Mouse (Mus musculus) layer of hippocampus, postnatal 10 days (tissue): ENCODE results near the gene Trim3. TPM values are rescaled to one million over a fixed set of nuclear protein-coding genes. Genes with fewer than 3 reads are reported as not detected.

Experiments
- DNase-seq, 2 experiments: peaks; one replicate each; pipeline ENCODE4 v3.0.0; 2021; ENCODE audit warnings: low spot score in 2 of 2
- long read RNA-seq: library from polyadenylated mRNA; stranded (forward); transcript quantifications from one replicate; pipeline ENCODE4 v2.0.0, GENCODE M21; 2023
- total RNA-seq, 2 experiments: library from RNA; stranded (reverse); gene quantifications; 2 replicates each; pipeline ENCODE4 v1.2.3; 2021

The Trim3 gene
- total RNA-seq = 100 to 1,000 TPM; 138 to 143 TPM
- long read RNA-seq, transcript Trim3-201 (12 exons, 3,016 nt) = minor isoform, 18 of 103 reads
- long read RNA-seq, transcript Trim3-202 (12 exons, 2,841 nt) = major isoform, 22 of 103 reads
- long read RNA-seq, partial matches to known transcripts = 31 of 103 reads
- long read RNA-seq, other reads (novel, unspliced or antisense) = 26 of 103 reads

DNA sequence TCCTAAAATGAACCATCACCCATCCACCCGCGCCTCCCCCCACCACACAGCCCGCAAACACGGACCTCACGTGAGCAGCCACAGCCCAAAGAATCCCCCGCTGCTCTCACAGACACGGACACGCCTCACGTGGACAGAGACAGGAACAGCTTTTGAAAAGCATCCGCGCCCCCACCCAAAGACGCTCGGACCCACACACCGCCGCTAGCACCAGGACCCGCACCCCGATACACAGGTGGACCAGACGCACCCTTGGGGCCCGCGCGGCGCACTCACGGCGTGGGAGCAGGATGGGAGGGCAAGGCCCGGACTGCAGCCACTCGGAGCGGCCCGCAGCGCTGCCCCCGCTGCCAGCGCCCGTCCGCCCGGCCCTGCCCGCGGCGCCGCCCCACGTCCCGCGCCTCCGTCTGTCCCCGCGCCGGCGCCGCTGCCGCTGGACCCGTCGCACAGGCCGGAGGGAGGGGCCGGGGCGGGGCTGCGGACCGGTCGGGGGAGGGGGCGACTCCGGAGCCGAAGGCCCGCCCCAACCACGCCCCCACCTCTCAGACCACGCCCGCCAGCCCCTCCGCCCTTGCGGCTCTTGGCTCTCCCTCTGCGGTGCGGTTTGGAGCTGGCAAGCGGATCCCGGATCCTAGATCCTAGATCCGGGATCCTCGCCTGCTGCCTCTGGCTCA lies at the start of gene Trim3:
TSS of gene Trim3 (minus strand) at position 445 of the 674 bp plus-strand sequence.
- peak; percentile 90 to 93 for DNase-seq

DNA sequence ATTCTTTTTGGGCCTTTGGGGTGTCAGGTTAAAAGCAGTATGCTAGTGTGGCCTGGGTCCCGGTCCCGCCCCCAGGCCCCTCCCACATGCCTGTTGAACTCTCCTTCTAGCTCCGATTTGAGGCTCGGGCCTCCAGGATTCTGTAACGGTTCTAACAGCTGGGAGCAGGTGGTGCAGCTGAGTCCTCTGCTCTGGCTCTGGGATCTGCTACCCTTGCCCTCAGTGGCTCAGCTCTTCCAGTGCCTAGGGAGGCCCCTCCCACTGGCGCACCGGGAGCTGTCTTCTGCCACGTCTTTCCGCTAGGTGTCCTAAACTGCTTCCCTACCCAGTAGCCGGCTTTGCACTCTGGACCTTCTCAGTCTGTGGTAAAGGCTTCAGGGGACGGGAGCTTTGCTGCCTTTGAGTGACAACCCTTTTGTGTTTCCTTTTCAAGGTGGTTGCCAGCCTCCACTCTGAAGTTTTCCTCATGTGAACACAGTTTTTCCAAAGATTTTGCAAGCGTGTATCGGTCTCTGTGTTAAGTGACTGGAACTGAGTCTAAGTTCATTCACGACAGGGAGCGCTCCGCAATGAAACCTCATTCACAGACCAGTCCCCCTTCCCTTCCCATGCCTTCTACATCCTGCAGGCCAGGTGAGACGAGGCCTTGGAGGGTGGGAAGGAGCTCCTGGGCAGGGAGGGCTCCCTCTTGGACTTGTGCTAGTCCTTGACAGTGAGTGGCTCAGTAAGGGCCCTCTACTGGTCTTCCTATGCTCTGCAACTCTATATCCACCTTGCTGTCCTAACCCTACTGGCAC lies 17.5 kb upstream of the Trim3 start, which contains the start of gene Dnhd1:
TSS of gene Dnhd1 (plus strand) at position 189 of the 797 bp plus-strand sequence.
- peak; percentile 39 to 63 for DNase-seq

DNA sequence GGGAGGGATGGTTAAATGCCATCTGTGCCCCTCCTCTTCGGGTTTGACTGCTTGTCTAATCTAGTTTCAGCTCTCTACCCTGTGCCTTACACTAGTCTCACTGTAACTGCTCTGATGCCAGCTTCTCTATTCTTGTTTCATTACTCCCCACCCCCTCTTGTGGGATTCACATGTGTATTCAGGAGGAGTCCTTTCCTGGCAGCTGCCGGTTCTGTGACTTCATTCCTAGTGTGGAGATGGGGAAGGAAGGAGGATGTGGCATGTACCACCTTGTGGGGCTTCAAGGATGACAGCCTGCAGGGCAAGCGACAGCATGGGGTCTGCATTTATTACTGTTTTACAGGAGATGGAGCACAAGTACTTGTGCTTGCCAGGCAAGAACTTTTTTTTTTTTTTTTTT lies 8.6 kb upstream of the Trim3 start:
- no peak for DNase-seq

DNA sequence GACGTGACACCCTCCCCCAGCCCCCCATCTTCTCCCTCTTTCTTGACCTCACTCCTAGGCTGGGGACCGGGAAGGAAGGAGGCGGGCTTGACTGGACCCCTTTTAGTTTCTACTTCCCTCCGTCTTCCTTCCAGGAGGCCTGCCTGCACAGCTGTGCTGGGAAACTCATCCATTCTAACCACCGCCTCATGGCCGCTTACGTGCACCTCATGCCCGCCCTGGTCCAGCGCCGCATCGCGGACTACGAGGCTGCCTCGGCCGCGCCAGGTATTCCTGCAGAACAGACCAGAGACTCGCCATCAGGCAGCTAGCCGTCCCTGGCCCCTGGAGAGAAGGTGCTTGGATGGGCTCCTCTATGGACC lies 7.5 kb upstream of the Trim3 start:
- peak in 1 of 2 experiments; percentile 59 for DNase-seq

DNA sequence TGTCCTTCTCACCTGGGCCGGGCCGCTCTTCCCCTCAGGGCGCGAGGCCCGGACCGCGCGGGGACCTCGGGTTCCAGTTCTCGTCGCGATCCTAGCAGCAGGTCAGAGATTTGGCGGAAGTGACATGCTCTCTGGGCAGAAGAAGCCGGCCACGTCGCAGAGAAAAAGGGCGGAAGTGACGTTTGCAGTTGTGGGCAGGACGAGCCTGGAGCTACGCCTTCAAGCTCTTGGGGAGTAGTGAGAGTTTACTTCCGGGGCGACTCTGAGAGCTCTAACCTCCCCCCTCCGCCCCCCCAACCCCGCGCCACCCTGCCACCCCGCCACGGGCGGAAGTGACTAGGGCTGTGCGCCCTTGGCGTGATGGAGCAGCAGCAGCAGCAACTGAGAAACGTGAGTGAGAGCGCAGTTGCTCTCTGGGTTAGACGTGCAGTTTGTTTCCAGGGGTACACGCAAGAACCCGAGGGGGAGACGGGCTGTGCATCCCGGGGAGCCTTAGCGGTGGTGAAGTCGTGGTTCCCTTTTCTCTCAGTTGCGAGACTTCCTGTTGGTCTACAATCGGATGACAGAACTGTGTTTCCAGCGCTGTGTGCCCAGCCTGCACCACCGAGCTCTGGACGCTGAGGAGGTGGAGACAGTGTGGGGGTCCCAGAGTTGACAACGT lies 7.0 kb upstream of the Trim3 start, which contains the start of the genes Arfip2 and Gm45799:
TSS of gene Arfip2 (minus strand) at position 184 of the 661 bp plus-strand sequence.
TSS of gene Gm45799 (plus strand) at position 320 of the 661 bp plus-strand sequence.
- DNase-seq = peak; percentile 95 to 96

DNA sequence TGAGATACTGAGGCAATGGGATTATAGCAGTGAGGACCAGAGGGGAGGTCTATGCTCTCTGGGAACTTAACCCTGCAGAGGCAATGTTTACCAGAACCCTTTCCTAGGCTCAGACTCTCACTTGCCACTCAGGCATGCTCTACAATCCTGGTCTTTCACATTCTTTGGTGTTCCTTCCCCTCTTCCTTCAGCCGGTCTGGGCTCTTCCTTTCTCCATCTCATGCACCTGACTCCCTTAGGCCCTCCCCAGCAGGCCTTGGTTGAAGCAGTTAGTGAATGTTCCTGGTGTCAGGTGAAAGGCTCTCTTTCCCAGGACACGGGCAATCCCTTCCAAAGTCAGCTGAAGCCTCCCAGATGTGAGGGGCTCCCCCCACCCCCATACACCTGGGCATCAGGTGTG lies 6.4 kb upstream of the Trim3 start, which contains the start of gene Timm10b:
TSS of gene Timm10b (plus strand) at position 301 of the 400 bp plus-strand sequence.
- no peak for DNase-seq

DNA sequence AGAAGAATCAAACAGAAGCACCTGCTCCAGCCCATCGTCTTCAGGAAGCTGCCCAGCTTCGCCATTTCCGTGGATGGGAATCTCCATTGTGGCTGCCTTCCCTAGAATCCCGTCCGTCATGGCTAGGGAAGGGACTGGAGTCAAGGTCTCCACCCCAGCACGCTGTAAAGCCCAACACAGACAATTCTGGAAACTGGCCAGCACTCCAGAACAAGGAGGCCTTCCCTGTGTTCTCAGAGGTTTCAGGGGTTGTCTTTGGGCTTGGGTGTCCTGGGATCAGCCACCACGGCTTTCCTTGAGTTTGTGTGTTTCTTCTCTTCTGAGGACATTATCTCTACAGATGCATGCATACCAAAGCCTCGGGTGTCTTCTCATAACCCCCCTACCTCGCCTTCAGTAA lies 5.9 kb upstream of the Trim3 start:
- DNase-seq = no peak

DNA sequence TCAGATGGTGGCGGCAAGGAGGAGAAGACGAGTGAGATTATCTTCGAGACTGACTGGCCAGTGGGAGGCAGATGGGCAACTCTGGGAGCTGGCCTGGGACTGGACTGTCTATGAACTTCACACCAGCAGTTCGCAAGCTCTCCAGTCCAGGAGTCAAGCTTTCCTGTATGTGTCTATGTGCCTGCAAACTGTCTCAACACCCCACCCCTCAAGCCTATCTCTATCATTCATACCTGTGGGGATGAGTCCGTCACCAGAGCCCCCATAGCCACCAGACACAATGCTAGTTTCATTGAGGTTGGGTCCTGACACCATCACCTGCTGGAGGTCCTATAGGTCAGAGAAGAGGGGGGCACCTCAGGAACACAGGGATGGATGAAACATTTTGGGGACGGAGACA lies 5.4 kb upstream of the Trim3 start:
- no peak for DNase-seq

DNA sequence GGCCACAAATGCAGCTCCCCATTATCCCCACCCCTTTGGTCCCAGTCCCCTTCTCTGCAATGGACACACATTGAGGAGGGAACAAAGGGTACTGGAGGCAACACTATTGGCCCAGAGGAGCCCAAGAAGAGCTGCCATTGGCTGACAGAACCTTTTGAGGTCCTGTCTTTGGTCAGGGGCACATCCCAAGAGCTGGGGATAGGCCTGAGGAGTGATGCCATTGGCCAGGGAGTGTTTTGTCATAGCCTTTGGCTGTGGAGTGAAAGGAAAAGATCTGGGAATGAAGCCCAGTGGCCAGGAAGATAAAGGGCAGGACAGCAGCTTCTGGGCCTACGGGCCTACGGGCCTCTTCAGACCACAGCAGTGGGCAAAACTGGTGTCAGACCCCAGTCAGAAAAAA lies 2.4 kb upstream of the Trim3 start:
- no peak for DNase-seq

DNA sequence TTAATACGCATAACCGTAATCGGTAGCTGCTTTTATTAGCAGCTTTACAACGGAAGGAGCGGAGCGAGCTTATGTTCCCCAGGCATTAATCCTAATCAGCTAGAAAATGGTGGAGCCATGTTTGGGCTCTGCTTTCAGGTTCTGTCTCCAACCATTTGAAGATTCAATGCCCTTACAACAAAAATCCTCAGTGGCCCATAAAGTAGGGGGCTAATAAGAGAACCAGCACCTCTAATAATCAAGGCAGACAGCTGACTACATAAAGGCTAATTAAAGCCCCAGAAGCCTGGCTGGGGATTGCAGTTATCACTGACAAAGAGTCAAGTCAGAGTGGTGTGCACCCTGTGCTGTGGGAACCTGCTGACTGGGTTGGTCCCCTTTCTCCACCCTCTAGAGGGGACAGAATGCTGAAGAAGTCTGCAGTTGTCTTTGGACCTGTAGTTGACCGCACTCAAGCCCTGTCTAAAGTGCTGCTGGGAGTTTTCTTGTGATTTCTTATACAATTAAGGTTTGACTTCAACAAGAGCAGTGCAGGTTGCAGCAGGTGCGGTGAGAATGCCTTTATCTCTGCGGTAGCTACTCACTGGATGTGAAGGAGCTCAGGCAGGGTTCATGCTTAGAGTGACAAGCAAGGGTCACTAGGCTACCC lies 1.0 kb upstream of the Trim3 start:
- DNase-seq = no peak

DNA sequence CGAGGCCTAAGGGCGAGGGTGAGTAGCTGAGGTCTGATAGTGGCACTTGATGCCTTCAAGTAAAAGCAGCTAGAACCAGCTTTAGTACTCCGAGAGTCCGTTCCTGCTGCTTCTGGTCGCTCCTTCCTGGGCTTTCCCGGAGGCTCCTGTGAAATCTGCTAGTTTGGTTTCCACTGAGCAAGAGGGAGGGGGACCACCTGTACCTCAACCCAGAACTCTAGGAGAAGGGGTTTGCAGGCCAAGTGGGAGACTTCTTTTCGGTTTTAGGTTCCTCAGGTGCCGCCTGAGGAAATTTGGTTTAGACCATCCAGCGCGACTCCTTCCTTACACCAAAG lies 397 bp upstream of the Trim3 start:
- DNase-seq = no peak

DNA sequence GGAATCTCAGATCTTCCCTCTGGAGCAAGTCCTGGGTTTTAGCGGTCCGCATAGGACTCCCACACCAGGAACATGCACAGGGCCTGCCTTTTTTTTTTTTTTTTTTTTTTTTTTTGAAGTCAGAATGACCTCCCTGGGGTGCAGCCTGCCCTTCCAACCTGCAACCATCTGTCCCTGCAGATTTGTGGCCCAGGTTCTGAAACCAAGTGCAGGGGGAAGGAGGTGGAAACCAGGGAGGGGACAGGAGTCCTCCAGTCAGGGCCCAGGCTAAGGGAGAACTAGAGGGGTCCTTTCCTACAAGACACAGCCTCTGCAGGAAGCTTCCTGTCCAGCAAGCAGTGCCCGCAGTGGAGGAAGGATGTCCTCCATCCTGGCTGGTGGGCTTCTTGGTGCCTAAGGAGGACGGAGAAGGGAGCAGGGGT lies 809 bp downstream of the Trim3 start:
- DNase-seq = no peak

DNA sequence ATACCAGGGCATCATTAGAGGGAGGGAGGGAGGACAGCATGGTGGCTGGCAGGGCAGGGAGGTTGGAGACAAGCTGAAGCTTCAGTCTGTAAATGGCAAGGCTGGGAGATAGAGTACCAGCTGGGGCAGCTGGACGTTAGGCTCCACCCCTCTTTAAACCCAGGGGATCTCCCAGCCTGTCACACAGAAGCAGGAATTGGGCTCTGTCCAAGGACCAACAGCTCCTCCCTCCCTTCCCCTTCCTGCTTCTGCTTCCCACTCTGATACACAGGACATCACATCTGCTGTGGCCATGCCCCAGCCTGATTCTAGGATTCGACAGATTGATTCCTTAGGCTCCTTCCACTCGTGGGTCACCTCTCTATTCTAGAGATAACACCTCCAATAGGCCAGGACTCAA lies 4.7 kb downstream of the Trim3 start:
- no peak for DNase-seq

DNA sequence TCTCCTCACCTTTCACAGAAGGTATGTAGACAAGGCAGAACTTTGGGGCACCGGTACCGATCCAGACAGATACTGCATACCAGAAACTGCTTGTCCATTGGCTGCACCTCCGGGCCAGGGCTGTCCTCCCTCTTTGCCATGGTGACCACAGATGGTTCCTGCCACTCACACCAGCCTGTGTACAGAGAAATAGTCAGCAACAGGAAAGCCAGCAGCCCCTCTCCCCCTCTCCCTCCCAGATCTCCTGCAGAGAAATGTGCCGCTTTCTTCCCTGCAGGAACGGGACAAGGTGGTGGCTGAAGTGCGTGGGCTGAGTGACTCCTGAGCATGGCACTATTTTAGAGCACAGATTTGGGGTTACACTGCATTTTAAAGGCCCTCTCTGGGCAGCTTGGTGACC lies 8.0 kb downstream of the Trim3 start:
- no peak for DNase-seq

DNA sequence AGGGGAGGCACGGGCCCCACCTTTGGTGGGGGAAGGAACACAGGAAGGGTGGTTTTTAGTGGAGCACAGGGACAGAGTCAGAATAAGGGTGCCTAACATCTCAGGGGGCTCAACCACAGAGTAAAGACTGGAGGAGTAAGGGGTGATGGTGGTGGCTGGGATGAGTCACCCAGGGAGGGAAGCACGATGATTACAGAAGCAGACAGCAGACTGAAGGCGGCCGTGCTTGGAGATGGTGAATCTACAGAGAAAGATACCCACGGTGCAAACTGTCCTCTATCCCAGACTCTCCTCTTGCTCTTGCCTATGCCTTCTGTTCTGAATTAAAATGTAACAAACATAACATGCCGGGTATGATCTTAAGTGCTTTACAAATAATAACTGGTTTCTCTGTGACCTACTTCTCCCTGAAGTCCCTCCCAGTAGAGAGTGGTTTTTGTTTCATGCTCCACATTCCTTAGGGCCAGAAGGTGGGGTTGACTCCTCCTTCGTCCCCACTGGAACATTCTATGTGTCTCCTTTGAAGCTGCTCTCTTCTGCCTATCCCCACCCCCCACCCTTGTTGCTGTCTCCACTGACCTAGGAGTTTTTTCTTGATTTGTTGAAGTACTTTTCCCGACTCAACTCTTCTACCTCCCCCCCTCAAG lies 11.6 kb downstream of the Trim3 start:
- no peak for DNase-seq

DNA sequence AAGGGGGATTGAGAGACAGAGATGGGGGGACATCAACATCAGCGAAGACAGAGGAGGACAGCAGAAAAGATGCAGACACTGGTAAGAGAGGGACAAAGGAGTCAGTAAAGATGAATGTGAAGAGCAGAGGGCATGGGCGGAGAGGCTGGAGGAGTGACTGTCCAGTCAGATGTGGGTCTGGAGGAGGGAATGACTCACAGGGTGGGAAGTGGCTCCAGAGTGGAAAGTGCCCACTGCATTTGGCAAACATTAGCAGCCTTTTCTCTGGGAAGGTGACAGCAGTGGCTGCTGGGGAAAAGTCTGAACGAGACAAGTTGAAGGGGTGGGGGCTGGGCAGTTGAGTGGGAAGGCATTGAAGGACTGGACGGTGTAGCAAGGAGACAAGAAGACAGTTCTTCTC lies 12.3 kb downstream of the Trim3 start:
- DNase-seq = no peak

DNA sequence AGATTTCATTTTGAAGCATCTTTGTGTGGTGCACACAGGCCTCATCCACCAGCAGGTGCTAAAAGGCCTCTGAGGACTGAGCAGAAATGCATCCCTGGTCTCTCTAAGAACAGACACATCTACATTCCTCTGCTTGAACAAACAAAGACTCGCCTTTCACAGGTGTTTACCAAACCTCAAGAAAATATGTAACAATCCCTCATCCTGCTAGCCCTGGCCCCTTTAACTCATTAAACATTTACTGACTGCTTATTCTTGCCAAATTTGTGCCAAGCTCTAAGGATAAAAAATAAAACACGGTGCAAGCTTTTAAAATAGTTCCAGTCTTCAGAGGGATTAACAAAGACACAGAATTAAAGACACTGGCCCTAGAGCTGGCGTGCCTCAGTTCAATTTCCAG lies 13.7 kb downstream of the Trim3 start:
- no peak for DNase-seq

DNA sequence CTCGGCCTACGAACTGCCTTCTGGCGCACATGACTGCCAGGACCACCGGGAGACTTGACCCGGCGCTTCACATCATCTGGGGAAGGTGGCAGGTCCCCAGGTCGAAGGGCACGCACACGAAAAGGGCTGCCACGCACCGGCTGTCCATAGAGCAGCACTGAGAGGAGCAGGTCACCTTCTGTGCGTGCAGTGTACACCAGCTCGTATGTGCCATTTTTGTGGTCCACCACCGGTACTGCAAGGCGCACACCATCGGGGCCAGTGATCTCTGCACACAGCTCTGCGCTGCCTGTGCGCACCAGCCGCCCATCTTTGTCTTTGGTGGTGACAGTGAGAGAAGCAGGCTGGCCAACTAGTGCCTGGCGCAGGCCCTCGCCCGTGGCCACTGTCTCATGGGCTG lies 15.6 kb downstream of the Trim3 start:
- no peak for DNase-seq

DNA sequence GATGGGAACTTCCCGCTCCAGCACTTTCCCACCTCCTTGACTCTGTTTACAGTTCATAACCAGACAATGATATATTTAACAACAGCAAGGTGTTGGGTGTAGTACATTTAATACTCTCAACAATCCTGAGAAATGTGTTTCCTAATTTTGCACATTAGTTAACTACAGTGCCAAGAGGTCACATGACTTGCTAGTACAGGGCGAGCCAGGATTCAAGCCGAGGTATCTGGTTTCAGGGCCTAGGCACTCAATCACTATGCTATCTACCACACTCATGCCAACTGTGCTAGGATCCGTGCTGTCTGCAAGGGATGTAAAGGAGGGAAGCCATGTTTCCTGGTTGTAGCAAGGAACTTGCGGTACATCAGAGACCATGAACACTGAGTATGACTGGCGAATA lies 16.8 kb downstream of the Trim3 start:
- DNase-seq = no peak

DNA sequence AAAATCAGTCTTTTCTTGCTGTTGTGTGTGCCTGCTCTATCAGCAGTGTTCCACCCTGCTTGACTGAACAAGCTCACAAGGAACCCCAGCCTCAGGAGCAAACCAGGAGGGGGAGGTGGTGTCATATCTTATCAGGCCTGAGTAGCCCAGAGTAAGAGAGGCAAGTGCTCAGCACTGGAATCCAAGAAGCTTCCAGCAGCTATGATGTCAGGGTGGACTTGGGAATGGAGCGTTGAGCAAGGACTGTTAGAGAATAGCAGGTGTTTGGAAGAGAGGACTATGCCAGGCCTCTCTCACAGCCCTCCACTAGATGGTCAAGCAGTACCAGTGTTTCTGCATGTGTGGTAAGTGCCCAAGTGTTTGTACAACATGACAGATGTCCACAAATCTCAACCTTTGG lies 17.7 kb downstream of the Trim3 start:
- DNase-seq = no peak

DNA sequence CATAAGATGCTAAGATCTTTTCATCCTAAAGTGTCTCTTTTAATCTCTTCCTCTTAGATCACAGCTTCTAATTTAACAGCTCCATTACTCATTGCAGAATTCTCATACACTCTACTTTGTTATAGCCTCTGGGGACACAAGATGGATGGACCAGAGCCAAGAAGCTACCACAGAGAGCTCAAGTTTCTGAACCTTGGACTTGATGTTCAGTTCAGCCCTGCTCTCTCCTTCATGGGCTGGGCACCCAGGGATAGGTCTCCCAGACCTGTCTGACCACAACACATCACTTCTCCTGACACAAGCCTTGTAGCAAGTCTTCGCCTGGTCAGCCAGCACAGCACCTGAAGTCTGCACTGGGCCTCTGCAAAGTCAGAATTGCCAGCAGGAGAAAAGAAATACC lies 19.0 kb downstream of the Trim3 start:
- no peak for DNase-seq
